Mouse (Mus musculus) urinary bladder, adult 2 months (tissue): Measurements from ENCODE around the gene Sycp3. TPM values are rescaled to one million over a fixed set of nuclear protein-coding genes. Genes with fewer than 3 reads are reported as not detected.
"Not testable (repeated sequence)": the region's sequence is repeated elsewhere in the genome, so short reads cannot be mapped to it uniquely, and the experiment has no call there.

ENCODE experiments used
- DNase-seq: peaks from one replicate; pipeline ENCODE4 v3.0.0; 2022; ENCODE audit warnings: low spot score
- polyA plus RNA-seq: library from polyadenylated mRNA; depleted of rRNA; stranded (reverse); fragments of >200 nt; gene quantifications from 2 replicates; pipeline ENCODE4 v1.2.3, GENCODE M21; 2012; rRNA removed

Gene Sycp3
- 0.19 and 0.34 TPM in 2 replicates for polyA plus RNA-seq

DNA sequence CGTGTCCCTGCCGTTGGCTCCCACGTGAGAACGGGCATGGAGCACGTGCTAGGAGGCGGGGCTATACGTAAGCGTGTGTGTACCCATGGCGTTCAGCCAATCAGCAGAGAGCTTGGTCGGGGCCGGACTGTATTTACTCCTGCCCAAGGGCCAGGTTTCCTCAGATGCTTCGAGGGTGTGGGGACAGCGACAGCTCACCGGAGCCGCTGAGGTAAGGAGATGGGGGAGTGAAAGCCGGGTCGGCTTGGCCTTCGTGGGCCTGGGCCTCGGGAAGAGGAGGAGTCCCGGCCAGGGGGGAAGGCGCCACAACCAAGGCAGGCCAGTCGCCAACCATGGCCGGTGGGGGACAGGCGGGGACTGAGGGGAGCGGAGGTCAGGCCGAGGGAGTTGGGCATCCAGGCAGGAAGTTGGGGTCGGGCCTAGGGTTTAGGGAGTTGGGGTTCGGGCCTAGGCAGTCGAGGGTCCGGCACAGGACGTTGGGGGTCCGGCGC, at the start of gene Sycp3:
Gene Sycp3 (plus strand): TSS at position 68 of the 491 bp plus-strand sequence.
- DNase-seq, result no peak

DNA sequence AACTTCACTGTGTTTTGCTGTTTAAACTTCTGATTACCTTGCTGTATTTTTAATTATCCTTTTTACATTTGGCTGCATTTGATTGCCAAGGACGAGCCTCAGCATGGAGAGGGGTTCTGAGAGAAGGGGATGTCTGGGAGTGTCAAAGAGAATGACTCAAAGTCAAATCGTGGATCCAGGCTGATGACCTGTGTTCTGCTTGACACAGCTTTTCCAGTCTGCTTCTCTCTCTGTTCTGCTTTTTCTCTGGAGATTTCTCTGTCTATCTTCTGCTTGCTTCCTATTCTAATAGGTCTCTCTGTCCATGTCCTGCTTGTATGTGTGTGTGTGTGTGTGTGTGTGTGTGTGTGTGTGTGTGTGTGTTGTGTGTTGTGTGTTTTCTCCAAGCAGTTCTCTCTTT, 49.6 kb upstream of the Sycp3 start:
- DNase-seq, result no peak

DNA sequence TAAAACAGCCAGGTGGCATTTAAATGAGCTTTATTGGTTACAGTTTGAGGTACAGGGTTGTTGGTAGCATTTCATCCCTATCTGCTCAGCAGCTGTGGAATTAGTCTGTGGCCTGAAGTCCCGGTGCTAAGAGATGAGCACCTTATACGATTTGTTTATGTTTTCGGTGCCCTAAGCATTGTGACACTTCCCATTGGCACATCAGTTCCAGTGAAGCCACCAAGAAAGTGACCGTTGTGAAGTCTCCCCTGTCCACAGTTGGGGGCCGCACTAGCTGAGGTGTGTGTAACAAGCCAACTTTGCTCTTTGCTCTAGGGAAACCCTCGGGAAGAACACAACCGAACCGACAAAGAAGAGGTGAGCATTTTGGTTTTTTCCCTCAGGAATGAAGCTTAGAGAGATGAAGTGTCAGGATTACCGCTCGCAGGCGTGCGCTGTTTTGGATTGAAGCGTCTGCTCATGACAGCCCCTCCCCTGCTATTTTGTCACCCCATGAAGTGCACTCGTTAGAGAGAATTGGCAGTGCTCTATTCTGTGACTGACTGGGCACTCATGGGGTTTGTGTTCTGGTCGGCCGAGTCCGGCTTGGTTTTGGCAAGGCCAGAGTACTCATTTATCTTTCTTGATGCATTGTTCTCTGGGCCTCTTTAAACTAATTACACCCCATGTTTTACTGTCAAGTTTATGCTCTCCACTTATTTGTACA, 46.9 kb upstream of the Sycp3 start:
- DNase-seq, result no peak

DNA sequence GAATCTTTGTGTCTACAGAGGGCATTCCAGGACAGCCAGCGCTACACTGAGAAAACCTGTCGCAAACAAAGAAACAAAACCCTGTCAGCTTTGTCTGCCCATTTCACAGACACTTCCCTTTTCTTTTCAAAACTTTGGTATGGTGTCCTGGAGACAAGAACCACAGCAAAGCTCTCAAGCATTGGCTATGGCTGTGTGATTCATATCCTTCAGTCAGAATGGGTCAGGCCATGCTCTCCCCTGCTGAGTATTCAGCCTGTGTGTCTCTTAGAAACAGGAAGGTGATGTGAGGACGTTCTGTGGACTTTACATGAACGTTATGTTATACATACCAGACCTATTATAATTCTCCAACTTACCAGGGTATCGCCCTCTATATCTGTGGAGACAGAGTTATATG, 41.7 kb upstream of the Sycp3 start:
- no peak for DNase-seq

DNA sequence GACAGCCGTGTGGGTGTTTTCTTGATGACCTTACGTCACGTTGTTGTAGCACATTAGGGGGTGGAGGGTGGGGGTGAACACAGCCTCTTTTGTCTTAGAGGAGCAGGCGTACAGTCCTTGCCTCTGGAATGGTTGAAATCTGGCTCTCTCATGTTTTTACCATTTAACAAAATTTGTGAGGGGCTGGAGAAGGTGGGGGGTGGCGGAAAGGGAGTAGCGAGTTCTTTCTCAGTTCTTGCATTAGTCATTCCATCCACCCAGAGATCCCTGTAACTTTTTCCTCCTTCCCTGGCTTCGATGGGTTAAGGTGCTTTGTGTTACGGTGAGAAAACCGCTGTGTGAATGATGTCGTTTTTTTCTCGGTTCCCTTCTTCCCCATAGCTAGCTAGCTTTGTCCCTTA, 39.2 kb upstream of the Sycp3 start:
- no peak for DNase-seq

DNA sequence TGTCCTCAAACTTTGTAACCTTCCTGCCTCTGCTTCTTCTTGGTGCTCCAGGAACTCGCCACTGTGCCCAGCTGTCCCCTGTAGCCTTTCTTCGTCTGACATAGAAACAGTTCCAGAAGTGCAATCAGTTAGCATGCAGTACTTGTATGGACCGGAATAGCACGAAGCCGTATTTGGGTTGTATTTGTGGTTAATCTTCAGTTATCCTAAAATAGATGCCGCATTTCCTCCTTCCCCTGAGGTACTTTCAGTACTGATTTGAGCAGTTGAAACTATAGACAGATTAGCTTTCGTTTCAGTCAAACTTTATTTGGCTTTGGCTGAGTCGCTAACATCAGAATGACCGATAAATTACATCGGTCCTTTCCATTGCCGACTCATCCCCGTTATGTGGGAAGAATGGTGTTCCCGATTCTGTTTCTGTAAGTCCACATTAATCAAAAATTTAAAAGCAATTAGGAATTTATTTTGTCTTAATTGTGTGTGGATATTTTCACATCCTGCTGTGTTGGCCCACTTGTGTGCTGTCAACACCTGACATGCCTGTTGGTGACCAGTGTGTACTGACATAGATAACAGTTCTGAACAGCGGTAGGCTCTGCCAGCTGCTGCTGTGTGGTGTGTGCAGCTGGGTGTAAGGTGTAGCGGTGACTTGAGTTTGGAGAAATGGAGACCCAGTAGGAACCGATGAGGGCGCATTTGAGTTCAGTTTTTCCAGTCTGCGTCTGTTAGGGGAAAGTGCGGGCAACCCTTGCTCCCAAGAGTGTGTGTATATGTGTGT, 38.5 kb upstream of the Sycp3 start:
- DNase-seq, result no peak

DNA sequence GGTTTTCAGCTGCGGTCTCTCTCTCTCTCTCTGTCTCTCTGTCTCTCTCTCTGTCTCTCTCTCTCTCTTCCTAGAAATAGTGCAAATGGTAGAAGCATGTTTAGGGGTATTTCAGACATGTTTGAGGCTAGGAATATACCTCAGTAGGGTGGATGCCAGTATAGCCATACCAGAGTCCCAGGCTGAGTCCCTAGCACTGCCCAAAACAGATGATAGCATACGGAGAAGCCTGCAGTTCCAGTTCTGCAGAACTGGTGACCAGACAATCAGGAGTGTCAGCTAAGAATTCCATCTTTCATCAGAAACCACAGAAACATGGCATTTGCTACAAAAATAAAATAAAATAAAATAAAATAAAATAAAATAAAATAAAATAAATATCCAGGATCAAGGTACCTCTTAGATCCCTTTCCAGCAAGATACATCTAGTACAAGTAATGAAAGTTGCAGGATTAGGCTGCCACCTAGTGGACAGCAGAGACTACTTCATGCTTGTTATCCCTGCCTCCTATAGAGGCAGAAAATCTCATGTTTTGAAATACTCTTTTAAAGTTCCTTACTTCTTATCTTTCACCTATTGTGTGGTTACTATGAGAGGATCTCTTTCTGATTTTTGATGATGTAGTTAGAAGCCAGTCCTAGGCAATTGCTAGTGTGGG, 33.1 kb upstream of the Sycp3 start:
- DNase-seq, result no peak

DNA sequence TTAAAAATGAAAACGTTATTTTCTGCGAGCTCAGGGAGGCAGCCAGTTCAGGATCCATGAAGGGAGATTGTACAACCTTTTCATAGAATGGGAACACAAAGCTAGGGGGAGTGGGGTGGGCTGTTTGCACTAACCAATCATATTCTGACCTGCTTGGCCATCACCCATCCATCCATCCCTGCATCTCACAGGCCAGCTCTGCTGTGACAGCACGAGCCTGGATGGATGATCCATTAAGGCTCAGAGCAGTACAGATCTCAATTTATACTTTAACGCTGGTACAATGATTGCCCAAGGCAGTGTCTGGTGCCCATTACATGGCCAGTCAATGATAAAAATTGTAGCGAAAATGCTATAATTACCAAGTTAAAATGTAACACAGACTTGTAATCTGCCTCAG, 32.5 kb upstream of the Sycp3 start:
- DNase-seq, result no peak

DNA sequence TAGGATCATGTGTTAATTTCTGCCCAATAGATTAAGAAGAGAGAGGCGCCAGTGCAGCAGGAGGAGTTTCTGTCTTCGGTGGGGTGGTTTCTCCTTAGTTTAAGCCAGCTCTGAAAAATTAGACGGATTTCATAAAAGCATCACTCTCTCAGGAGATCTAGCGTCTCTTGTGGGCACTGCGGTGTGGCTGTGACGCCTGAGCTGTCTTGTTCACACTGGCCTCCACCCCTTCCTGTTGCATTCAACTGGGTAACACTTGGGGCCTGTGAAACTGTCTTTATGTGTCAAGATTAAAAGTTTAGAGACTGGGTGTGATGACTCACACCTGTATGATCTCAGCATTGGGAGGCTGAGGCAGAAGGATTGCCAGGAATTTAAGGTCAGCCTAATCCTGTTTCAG, 31.4 kb upstream of the Sycp3 start:
- DNase-seq, result no peak

DNA sequence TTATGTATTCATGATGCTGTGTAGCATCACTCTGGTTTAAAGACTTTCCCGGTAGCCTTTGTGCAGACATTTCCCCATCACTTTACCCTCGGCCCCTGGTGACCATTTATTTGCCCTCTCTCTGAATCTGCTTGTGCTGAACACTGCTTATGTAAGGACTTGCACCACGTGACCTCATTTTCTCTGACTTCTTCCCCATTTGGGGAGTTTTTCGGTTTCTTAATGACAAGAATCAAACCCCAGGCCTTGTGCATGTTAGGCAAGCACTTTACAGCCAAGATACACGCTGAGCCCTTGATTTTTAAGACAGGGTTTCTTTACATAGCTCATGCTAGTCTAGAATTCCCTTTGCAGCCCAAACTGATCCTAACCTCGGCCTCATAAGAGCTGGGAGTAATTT, 18.1 kb upstream of the Sycp3 start:
- no peak for DNase-seq

DNA sequence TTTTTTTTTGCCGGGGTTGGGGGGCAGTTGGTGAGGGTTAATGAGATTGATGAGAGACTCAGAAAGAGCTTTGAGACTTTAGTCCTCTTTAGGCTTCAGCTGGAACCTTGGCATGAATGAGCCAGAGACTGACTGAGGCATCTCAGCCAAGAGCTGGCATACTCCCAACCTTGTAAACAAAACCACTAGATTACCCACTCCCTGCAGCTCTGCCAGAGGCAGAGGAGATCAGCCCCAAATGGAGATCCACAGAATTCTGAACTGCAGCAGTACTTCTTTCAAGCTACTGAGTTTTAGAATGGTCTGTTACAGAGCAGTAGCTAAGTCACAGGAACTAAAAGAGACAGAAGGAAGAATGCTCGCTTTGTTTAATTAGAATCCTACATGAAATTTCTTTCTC, 8.1 kb upstream of the Sycp3 start:
- DNase-seq, result no peak

DNA sequence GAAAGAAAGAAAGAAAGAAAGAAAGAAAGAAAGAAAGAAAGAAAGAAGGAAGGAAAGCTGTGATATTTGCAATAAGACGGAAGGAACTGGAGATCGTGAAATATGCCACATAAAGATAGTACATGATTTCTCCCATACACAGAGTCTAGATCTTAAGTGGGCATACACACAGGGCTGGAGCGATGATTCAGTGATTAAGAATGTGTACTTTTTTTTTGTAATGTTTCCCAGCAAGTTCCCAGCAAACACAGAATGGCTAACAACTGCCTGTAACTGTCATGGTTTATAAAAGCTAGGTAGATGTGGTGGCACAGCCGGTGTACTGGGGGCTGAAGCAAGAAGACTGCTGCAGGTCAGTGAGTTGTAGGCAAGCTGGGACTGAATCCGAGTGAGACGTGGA, 7.4 kb upstream of the Sycp3 start:
- no peak for DNase-seq

DNA sequence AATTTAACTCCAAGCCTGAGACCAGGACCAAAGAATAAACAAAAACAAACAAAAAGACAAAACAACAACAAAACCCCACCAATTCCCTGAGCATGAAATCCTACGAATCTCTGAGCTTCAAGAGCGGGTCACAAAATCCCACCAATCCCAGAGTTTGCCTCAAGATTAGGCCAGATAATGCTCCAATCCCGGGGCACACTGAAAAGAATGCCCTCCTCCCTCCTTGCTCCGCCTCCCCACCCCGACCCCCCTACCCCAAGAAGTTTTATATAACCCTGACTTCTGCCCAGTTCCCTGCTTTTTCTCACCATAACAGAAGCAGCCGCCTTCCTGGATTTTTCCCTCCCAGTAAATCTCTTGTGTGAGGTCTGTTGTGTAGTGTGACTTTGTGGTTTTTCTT, 1.6 kb upstream of the Sycp3 start:
- DNase-seq, result no peak

DNA sequence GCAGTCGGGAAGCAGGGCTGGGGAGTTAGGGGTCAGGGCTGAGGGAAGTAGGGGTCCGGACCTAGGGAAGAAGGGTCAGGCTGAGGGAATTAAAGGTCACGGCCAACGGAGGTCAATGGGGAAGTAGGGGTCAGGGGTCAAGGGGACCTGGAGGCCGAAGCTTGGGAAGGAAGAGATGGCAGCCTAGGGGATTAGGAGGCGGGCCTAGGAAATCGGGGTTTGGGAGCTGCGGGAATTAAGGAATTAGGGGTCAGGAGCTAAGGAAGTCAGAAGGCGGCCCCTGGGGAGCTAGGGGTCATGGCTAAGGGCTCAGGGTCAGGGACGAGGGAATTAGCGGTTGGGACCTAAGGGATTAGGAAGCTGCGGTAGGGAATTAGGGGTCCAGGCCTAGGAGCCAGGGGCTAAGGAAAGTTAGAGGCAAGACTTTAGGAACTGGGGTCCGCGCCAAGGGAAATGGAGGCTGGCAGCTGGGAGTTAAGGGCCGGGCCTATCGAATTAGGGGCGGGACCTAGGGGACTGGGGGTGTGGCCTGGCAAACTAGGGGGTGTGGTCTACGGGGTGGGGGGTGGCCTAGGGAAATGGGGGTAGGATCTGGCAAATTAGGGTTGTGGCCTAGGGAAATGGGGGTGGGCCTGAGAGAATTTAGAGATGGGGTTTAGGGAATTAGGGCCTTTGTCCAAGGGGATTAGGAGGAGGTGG, 902 bp downstream of the Sycp3 start:
- no peak for DNase-seq

DNA sequence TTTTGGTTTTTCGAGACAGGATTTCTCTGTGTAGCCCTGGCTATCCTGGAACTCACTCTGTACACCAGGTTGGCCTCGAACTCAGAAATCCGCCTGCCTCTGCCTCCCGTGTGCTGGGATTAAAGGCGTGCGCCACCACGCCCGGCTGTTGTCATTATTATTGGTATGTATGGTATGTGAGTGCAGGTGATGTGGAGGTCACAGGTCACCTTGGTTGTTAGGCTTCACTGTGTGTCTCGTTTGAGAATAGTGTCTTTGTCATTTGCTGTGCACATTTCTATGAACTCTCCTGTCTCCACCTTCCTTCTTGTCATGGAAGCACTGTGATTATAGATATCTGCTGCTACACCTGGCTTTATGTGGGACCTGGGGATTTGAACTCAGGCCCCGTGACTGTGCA, 23.5 kb downstream of the Sycp3 start:
- DNase-seq, result not testable (repeated sequence)

DNA sequence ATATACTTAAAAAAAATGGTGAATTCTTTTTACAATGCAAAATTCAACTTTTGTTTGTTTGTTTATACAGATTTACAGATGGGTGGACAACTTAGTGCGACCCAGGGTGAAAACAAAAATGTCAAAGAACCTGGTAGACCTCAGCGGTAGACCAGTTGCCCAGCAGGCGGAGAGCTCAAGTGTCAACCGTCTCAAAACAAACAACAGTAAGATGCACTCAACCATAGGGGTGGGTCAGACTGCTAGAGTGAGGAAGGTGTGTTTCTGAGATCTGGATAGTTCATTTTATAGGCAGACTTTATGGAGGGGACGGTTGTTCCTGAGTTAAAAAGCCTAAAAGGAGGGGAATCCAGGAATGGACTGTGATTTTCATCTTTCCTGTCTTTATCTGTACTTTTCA, 29.3 kb downstream of the Sycp3 start:
- no peak for DNase-seq

DNA sequence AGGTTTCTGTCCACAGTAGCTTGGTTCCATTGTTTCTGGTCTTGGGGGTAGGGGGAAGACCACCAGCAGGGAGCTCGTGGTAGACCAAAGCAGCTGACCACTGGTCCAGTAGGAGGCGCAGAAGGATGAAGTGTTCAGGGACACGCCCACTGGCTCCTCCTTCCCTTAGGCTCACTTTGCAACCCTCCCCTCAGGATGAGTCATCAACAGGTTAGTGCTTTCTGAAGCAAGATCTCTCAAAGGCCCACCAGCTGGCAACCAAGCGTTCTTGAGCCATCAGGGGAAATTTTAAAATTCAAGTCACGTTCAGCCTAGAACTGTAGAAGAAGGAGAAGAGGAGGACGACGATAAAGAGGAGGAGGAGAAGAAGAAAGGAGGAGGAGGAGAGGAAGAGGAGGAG, 32.3 kb downstream of the Sycp3 start:
- DNase-seq, result no peak

DNA sequence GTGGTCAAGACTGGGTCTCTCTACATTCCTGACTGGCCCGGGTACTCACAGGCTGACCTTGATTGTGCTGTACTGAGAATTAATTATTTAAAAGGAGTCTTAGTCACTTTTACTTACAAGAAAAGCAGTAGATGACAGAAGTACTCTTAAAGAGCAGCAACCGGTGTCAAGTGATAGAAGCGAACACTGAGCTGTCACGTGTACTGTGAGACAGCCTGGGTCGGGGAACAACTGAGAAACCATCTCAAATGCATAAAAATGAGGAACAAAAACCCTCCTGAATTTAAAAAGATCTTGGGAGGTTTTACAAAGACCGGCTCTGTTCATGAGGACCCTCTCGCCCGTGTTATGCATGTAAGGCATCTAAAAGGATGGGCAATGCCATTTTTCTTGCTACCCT, 33.3 kb downstream of the Sycp3 start:
- DNase-seq, result no peak

DNA sequence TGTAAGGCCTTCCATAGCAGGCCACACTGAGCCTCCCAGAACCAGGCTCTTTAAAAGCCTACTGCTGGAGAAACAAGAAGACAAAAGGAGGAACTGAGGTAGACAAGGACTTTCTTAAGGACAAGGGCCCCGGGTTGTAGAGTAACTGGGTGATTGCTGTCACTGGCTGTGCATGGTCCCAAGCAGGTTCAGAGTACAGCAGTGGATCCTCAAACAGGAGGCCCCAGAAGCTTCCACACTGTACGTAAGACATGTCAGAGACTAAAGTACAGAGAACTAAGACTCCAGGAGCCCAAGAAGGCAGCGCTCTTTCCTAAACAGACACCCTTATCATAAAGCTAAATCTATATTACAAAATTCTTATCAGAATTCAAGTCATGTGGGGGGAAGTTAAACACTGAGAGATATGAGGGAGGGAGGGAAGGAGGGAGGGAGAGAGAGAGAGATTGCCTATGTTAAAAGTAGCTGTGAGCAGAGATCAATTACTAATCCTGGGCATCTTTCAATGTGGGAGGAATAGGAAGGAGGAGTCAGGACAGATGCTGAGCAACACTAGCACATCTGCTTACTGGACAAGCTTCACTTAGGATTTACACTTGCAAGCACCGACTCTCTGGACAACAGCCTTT, 35.7 kb downstream of the Sycp3 start:
- no peak for DNase-seq

DNA sequence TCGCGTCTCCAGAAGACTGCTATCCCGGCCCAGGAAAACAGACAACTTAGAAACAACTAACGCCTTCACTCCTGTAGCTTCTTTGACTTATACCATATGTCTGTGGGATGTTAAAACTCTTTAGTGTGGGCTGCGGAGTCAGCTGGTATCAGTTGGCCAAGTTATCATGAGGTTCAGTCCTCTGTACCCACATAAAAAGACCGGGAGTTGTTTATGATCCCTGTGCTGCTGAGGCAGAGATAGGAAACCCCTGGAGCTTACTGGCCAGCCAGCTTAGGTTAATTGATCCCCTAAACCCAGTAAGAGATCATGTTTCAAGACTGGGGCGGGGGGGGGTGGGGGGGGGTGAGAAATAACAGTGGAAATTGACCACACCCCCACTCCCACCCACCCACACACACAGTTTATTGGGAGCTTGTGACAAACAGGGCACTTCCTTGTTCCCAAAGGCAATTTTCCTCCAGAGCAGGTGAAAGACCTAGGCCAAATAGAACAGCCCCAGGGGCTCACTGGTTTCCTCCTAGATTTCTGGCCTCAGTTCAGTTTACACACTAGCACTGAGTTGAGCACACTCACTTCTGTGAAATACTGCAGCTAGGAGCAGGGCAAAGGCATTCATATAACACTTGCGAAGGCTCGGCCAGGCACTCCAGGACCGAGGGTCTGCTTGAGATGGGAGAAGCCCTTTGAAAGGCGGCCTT, 37.6 kb downstream of the Sycp3 start:
- DNase-seq, result no peak

DNA sequence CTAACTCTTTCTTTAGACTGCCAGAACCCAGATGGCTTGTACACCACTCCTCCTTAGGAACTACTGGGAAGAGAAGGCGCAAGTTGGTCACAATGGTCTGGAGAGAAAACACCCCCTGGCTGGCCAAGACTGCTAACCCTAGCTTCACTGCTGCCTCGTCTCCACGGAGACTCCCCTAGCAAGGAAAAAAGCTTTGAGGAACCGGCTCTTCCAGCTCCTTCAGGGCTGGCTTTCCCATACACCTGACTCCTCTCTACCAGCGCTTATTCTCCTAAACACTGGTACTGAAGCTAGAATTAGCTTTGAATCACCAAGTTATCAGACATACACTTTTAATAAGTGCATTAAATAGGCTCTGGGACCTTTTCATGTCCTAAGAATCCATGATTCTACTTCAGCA, 40.6 kb downstream of the Sycp3 start:
- no peak for DNase-seq
